Mouse (Mus musculus): ENCODE results near the gene Tcp10a. TPM values are rescaled to one million over a fixed set of nuclear protein-coding genes. Genes with fewer than 3 reads are reported as not detected.
"Not testable (repeated sequence)": the region's sequence is repeated elsewhere in the genome, so short reads cannot be mapped to it uniquely, and the experiment has no call there.

Tcp10a gene
- polyA plus RNA-seq, 1 experiment: not detected

DNA sequence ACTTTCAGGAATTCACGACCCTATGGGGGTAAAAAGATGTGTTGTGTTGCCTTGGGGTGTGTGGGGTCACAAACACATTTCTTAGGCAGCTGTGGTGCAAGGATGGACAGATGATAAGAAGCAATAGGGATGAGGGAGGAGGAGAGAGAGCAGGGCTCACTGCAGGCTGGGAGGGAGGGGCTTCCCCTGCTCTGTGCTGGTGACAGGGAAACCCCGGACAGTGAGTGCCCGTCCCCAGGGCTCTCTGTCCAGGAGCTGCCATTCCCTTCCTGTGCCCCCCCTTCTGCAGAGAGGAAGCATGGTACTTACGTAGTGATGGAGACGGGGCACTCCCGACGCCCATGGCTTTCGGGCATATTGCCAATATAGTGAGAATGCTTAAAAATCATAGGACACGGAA lies 12.9 kb downstream of the Tcp10a start:
- not testable (repeated sequence) for H3K4me3 ChIP-seq (ENCODE audit: insufficient read depth, low read depth, low read length); H3K27ac ChIP-seq (ENCODE audit: insufficient read depth, low read depth, low read length); H3K4me1 ChIP-seq (ENCODE audit: control insufficient read depth, insufficient read depth, low read length)
- 32% methylated on average over 7 of the region's 9 CpGs for WGBS

DNA sequence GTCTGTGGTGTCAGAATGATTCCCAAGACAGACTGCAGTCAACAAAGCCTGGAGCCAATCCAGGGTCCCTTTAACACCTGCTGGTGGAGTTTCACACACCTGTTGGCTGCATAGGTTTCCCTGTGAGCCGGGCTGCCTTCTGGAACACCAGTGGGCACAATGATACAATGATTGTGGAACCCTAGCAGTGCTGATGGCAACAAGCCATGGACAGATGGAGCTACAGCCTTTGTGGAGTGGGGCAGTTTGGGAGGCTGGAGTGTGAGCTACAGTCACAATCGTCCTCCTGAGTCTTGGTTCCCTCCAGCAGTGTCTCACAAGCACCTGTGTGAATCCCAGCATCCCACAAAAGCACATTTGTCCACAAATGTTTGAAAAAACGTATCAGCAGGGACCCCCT lies 24.3 kb downstream of the Tcp10a start:
- not testable (repeated sequence) for H3K4me3 ChIP-seq (ENCODE audit: insufficient read depth, low read depth, low read length); H3K27ac ChIP-seq (ENCODE audit: insufficient read depth, low read depth, low read length); H3K4me1 ChIP-seq (ENCODE audit: control insufficient read depth, insufficient read depth, low read length)
- WGBS: 55% methylated on average over 2 of the region's 3 CpGs

DNA sequence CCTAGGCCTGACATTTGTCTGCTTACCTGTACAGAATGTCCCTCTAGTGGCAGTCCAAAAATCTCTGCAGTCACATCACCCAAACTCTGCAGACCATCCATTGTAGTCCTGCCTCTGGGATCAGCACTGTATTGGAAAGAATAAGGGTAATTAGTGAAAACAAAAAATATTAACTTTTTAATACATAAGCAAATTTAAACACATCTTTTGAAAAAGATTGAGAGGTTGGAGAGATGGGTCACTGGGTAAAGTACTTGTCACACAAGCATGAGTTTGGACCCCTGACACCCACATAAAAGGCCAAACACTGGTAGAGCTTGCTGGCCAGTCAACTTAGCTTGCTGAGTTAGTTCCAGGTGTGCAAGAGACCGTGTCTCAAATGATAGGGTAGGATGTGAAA lies 28.1 kb downstream of the Tcp10a start, which contains the start of gene Ttll2:
Ttll2 (minus strand) TSS at position 101 of the 400 bp plus-strand sequence.
- 90% methylated on average over 1 of the region's 1 CpGs for WGBS

DNA sequence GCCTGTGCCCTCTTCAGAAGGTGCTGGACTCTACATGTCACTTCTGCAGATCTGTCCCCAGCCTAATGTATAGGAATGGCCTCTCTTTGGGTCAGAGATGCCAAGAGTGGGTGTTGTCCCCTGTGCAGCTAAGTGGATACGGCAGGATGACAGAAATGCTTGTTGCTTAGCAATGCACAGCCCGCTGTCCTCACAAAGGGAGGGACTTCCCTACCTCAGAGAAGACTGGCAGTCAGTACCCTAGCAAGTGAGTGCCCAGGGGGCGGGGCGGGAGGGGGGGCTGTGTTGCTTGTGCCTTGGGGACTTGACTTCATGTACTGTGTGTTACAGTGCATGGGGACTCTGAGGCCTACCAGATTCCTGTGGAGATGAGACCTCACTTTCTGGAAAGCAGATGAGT lies 35.4 kb downstream of the Tcp10a start:
- H3K4me3 ChIP-seq (ENCODE audit: insufficient read depth, low read depth, low read length); H3K27ac ChIP-seq (ENCODE audit: insufficient read depth, low read depth, low read length); H3K4me1 ChIP-seq (ENCODE audit: control insufficient read depth, insufficient read depth, low read length): not testable (repeated sequence)
- 78% methylated on average over 4 of the region's 4 CpGs for WGBS

More for the DNA sequence above, 28.1 kb downstream of the Tcp10a start, which contains the start of gene Ttll2:
- not testable (repeated sequence) for H3K4me1 ChIP-seq (ENCODE audit: control insufficient read depth, insufficient read depth, low read length); H3K27ac ChIP-seq (ENCODE audit: insufficient read depth, low read depth, low read length); H3K4me3 ChIP-seq (ENCODE audit: insufficient read depth, low read depth, low read length)

DNA sequence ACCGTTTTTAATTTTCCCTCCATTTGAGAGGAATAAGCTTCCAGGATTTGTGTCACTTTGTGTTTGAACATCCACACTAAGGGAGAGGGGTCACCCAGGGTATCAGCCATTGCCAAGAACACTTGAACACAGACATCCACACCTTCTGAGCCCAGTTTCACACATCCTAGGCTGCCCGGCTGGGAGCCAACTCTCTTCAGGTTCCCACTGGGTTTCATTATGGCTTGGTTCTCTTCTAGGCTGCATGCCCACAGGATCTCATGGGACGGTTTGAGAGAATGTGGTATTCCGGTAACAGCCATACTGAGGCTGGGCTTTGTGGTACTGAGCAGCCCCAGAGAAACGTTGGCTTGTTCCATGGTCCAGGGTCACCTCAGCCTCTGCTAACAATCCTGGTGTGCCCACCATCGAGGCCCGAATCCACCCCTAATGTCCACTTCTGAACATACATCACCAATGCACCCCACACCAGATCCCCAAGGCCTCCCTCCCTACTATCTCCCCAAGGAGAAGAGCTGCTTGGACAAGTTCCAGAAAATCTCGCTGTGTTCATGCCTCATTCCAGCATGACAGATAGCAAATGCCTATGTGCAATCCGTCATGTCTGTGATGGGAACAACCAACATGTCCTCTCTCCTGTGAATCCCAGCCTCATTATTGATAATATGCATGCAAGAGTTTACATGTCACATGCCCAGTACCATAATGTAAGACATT lies 36.5 kb downstream of the Tcp10a start:
- not testable (repeated sequence) for H3K27ac ChIP-seq (ENCODE audit: insufficient read depth, low read depth, low read length); H3K4me3 ChIP-seq (ENCODE audit: insufficient read depth, low read depth, low read length); H3K4me1 ChIP-seq (ENCODE audit: control insufficient read depth, insufficient read depth, low read length)
- 87% methylated on average over 9 of the region's 9 CpGs for WGBS

DNA sequence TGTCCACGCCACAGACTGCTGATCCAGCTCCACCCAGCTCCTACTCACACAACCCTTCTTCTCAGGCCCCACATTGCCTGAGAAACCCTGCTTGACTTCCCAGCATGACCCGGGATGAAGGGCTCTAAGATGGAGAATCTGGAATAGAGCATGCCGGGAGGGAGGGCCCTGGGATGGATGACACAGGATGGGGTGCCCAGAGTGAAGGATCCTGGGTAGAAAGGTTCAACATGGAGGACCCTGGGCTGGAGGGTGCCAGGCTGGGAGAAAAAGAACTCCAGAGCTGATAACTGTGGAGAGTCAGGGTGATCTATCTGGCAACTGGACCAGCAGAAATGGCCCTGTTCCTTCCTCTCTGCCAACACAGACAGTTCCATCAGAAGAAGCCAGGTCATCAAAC lies 41.2 kb downstream of the Tcp10a start:
- WGBS: 100% methylated on average over 1 of the region's 3 CpGs
- H3K27ac ChIP-seq (ENCODE audit: insufficient read depth, low read depth, low read length); H3K4me1 ChIP-seq (ENCODE audit: control insufficient read depth, insufficient read depth, low read length); H3K4me3 ChIP-seq (ENCODE audit: insufficient read depth, low read depth, low read length): not testable (repeated sequence)

DNA sequence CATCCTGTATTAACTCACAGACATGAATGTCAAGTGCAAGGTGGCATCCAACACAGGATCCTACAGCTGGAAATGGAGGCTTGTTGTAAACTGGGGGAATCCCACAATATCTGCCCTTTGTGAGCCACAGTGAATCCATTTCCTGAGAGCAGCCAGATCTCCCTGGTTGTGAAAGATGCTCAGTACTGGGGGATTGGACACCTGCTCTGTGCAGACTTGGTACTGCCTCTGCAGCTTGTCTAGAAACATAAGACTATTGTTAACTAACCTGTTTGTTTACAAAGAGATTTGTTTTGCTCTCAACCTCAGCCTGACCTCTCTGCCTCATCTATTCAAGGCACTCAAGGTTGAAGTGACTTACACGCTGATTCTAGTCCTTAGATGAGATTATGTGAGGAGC lies 41.8 kb downstream of the Tcp10a start:
- H3K27ac ChIP-seq (ENCODE audit: insufficient read depth, low read depth, low read length): not testable (repeated sequence)
- WGBS: 33% methylated on average over 1 of the region's 1 CpGs

DNA sequence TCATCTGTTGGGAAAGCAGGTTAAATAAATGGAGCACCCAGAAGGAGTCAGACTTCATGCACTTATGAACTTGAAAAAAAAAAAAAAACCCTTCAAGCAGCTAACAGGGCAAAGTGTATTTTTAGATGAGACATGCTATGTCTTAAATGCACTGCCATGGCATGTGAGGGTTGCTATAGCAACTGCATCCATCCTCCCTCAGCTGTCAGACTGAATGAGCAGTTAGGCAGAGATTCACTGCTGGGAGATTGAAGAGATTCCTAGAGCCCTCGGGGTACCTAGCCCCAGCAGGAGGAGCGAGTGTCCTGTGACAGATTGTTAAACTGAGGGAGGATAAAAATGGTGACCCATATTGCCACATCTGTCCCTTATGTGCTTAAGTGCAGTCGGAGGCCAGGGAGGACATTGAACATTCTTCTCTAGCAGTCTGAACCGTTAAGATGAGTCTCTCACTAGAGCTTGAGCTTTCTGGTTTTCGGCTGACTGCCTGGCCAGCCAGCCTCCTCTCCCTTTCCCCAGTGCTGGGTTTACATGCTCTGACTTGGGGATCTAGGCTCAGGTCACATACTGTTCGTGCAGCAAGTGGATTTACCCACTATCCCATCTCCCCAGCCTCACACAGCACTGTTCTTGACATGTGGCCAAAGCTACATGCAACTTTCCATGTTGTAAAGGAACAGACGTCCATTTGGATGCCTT lies 42.4 kb downstream of the Tcp10a start:
- not testable (repeated sequence) for H3K4me1 ChIP-seq (ENCODE audit: control insufficient read depth, insufficient read depth, low read length); H3K4me3 ChIP-seq (ENCODE audit: insufficient read depth, low read depth, low read length); H3K27ac ChIP-seq (ENCODE audit: insufficient read depth, low read depth, low read length)
- WGBS: 24% methylated on average over 5 of the region's 7 CpGs

More for the DNA sequence above, 41.8 kb downstream of the Tcp10a start:
- not testable (repeated sequence) for H3K4me1 ChIP-seq (ENCODE audit: control insufficient read depth, insufficient read depth, low read length); H3K4me3 ChIP-seq (ENCODE audit: insufficient read depth, low read depth, low read length)

DNA sequence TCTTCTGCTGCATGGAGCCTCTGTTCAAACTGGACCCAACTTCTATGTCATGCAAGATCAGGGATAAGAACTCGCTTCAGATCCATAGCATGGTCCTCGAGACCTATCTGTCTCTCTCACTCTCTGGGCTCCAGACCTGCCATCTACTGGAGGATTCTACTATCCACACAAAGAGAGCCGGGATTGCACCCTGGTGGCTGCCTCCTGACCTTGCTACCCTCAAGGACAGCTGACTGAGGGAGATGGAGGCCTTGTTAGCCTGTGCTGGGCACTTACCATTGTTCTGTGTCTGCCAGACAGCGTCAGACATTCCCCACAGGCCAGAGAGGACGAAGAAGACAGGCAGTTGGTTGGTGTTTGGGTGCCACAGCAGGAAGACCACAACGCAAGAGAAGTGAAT lies 45.0 kb downstream of the Tcp10a start:
- H3K4me3 ChIP-seq (ENCODE audit: insufficient read depth, low read depth, low read length); H3K4me1 ChIP-seq (ENCODE audit: control insufficient read depth, insufficient read depth, low read length); H3K27ac ChIP-seq (ENCODE audit: insufficient read depth, low read depth, low read length): not testable (repeated sequence)
- WGBS: 79% methylated on average over 6 of the region's 6 CpGs

DNA sequence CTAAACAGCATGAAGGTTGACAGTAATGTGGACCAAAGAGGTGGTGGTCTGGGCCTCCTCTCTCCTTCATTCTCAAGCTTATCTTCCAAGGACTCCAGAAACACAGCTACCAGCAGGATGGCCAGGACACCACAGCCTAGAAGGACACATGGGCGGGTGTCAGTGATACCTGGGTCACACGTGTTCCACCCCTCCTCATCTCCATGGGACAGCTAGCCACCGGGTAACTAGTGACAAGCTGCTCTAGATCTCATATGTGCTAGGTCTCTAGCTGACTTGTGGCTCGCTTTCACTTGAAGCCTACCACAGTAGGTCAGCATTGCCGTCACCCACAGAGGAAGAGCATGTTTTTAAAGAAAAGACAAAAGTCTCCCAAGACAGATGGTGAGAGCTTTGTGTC lies 47.4 kb downstream of the Tcp10a start, which contains the start of gene Gm49630:
Gm49630 (minus strand) TSS at position 101 of the 400 bp plus-strand sequence.
- H3K27ac ChIP-seq (ENCODE audit: insufficient read depth, low read depth, low read length); H3K4me1 ChIP-seq (ENCODE audit: control insufficient read depth, insufficient read depth, low read length); H3K4me3 ChIP-seq (ENCODE audit: insufficient read depth, low read depth, low read length): not testable (repeated sequence)
- WGBS: 90% methylated on average over 2 of the region's 5 CpGs

DNA sequence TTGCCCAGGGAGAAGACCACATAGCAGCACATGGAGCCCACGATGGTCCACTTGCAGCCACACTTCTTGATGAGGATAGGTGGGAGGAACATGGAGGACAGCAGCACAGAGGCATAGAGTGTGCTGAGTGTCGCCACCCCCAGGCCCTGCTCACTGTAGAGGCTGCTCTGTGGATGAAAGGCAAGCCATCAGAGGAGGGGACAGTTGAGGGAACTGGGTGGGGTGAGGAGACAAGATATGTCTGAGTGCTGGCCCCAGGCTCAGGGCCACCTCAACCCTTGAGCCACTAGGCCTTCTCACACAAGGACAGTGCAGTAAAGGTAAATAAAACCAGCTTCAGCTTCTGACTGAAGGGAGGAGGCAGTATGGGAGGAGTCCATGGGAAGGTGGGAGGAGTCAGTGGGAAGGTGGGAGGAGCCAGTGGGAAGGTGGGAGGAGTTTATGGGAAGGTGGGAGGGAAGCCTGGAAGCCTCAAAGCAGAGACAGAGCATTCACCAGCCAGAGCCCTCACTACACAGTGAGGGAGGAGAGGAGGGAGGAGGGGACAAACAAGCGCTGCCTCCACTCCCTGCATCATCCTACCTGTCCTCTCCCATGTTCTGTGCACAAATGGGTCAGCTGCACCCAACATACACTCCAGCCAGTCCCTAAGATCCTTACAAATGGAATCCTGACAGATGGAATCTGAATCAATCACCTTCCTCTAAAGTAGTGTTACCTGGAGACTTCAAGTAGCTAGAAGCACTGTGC lies 52.7 kb downstream of the Tcp10a start:
- H3K4me1 ChIP-seq (ENCODE audit: control insufficient read depth, insufficient read depth, low read length); H3K27ac ChIP-seq (ENCODE audit: insufficient read depth, low read depth, low read length); H3K4me3 ChIP-seq (ENCODE audit: insufficient read depth, low read depth, low read length): not testable (repeated sequence)
- WGBS: 90% methylated on average over 1 of the region's 3 CpGs

DNA sequence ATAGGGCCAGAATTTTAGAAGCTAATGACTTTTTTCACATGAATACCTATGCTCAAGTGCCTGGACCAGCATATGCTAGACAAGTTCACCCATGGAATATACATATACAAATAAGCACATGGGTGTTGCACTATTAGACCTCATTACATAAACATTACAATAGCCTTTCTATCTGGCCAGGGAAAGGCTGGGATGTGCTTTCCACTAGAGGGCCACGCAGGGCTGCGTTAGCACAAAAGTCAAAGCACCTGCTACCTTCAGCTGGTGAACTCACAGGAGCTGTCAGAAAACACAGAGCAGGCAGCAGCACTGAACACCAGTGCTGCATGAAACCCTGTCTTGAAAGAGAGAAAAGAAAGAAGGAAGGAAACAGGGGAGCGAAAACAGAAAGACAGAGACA lies 53.5 kb downstream of the Tcp10a start:
- not testable (repeated sequence) for H3K27ac ChIP-seq (ENCODE audit: insufficient read depth, low read depth, low read length); H3K4me1 ChIP-seq (ENCODE audit: control insufficient read depth, insufficient read depth, low read length); H3K4me3 ChIP-seq (ENCODE audit: insufficient read depth, low read depth, low read length)
- WGBS: 33% methylated on average over 3 of the region's 3 CpGs

DNA sequence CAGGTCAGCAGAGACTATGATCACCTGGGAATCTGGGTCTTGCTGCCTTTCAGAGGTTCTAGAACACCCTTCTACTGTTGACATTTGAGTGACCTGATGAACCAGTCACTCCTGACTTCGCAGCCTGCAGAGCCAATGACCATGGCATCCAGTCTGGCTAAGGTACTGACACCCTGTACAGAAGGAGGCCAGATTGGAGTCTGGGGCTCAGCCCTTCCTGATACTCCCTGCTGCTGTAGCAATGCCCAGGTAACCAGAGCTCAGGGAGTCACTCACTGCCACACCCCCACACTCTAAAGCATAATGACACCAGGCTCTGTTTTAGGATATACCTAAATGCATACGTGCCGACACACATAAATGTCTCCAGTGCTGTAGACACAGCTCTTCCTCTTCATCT lies 58.3 kb downstream of the Tcp10a start:
- 77% methylated on average over 1 of the region's 3 CpGs for WGBS
- H3K4me3 ChIP-seq (ENCODE audit: insufficient read depth, low read depth, low read length); H3K27ac ChIP-seq (ENCODE audit: insufficient read depth, low read depth, low read length); H3K4me1 ChIP-seq (ENCODE audit: control insufficient read depth, insufficient read depth, low read length): not testable (repeated sequence)

Measured in olfactory bulb, adult 2 months (tissue).